Mouse (Mus musculus) granulocyte monocyte progenitor cell, adult 5-6 weeks (primary cell): Measurements from ENCODE around the gene Adprhl1. TPM values are rescaled to one million over a fixed set of nuclear protein-coding genes. Genes with fewer than 3 reads are reported as not detected.

ENCODE experiments used
- ATAC-seq: replicated peaks from 2 replicates; pipeline ENCODE4 v1.8.0; 2016; ENCODE audit warnings: mild to moderate bottlenecking, moderate TSS enrichment, inconsistent platforms; ENCODE audit not compliant: poor library complexity, severe bottlenecking
- total RNA-seq, 2 experiments: library from RNA; stranded (forward) in 1 of 2; stranded (reverse) in 1 of 2; fragments of 200-712, 200-1000 nt in 1 of 2; fragments of >200 nt in 1 of 2; fragmentation: Nextera tagmentation in 1 of 2; gene quantifications; 2 replicates each; pipeline ENCODE4 v1.2.3; 2014 to 2017

Gene Adprhl1
- total RNA-seq, 2 experiments from 2014 or later: not detected

- ATAC-seq: peak; percentile 62
Measured at GRCm38 (mm10) chr8:13200301-13201012, 53.5 kb downstream of the Adprhl1 start, which contains the start of gene Grtp1. Grtp1 (minus strand) TSS chr8:13200620.

GRCm38 (mm10) chr8:13199385-13200061, 54.4 kb downstream of the Adprhl1 start:
- ATAC-seq: no peak

GRCm38 (mm10) chr8:13197493-13197892, 56.5 kb downstream of the Adprhl1 start:
- no peak for ATAC-seq

- ATAC-seq: no peak
Measured at GRCm38 (mm10) chr8:13194818-13195217, 59.1 kb downstream of the Adprhl1 start.

- no peak for ATAC-seq
Measured at GRCm38 (mm10) chr8:13190235-13190634, 63.7 kb downstream of the Adprhl1 start.

- no peak for ATAC-seq
Measured at GRCm38 (mm10) chr8:13188857-13189256, 65.1 kb downstream of the Adprhl1 start.

GRCm38 (mm10) chr8:13188052-13188555, 65.9 kb downstream of the Adprhl1 start:
- ATAC-seq: no peak

- ATAC-seq: no peak
Measured at GRCm38 (mm10) chr8:13187638-13188037, 66.3 kb downstream of the Adprhl1 start.

- no peak for ATAC-seq
Measured at GRCm38 (mm10) chr8:13187229-13187628, 66.7 kb downstream of the Adprhl1 start.

- ATAC-seq: no peak
Measured at GRCm38 (mm10) chr8:13186819-13187218, 67.1 kb downstream of the Adprhl1 start.

- no peak for ATAC-seq
Measured at GRCm38 (mm10) chr8:13181691-13181976, 72.3 kb downstream of the Adprhl1 start.

GRCm38 (mm10) chr8:13180911-13181690, 72.9 kb downstream of the Adprhl1 start:
- no peak for ATAC-seq

- no peak for ATAC-seq
Measured at GRCm38 (mm10) chr8:13180408-13180807, 73.6 kb downstream of the Adprhl1 start.

GRCm38 (mm10) chr8:13179948-13180347, 74.0 kb downstream of the Adprhl1 start:
- ATAC-seq: no peak

GRCm38 (mm10) chr8:13179482-13179881, 74.5 kb downstream of the Adprhl1 start:
- ATAC-seq: no peak

GRCm38 (mm10) chr8:13178137-13178536, 75.8 kb downstream of the Adprhl1 start:
- ATAC-seq: no peak

GRCm38 (mm10) chr8:13177173-13177852, 76.6 kb downstream of the Adprhl1 start:
- no peak for ATAC-seq

GRCm38 (mm10) chr8:13175650-13176049, 78.3 kb downstream of the Adprhl1 start:
- ATAC-seq: no peak

- ATAC-seq: no peak
Measured at GRCm38 (mm10) chr8:13174811-13175210, 79.2 kb downstream of the Adprhl1 start.

GRCm38 (mm10) chr8:13174305-13174704, 79.7 kb downstream of the Adprhl1 start:
- ATAC-seq: no peak
